In the genomic region with DNA sequence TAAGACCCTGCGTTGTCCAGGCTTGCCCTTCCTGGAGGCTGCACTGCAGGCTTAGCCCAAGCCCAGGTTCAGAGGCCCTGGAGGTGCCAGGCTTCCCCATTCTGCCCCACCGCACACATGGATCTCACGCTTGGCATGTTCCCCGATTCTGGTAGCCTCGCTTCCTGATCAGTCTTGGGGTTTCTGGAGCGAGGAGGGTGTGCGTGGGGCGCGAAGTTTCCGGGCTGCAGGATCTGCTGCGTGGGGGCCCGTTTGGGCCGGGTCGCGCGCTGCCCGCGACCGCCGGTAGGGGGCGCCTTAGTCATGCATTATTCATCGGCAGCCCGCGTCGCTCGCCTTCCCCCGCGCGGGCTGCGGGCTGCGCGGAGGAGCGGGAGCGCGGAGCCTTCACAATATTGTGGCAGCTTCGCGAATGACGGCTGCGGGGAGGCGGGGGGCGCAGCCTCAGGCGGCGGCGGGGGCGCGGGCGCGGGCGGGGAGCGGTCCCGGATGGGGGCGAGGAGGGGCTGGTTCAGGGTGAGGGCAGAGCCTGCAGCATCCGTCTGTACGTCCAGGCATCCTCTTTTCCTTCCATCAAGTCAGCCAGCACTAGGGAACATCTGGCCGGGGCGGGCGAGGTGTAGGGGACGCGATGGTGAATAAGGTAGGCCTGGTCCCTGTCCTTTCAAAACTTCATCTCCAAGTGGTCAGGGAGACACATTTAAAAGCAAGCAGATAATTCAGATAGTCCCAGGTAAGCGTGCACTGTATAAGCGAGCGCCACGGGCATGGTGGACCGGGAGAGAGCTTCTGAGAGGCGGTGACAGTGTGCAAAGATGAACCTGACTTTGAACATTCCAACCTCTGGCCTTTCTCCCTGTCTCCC, we compare ENCODE assay signal across 8 mouse cellular contexts.
DNase-seq lines count a peak whose midpoint lies in the region; ATAC-seq and TF ChIP-seq lines count a peak whose summit lies in the region.

No protein-coding gene starts in this region.

- no peak overlapping the region for H3K9ac ChIP-seq in CH12.LX (ENCODE audit: insufficient read depth, low read depth)
- H3K9ac ChIP-seq in forebrain, embryonic 16.5 days (replicated peaks; ENCODE audit: low read depth, low read length), result peak overlapping the region; percentile 53
- peak overlapping the region; percentile 43 for H3K9ac ChIP-seq in neural tube, embryonic 15.5 days (replicated peaks)

- dilution Hi-C loops in CH12.LX (cut with MboI; ENCODE audit: extremely low pct_ligation_motif_present, extremely low pct_unique_long_range_greater_than_20kb, low sequenced_read_pairs), result no loop called here

- 3% methylated on average over 64 of the region's 65 CpGs for WGBS in forebrain, embryonic 16.5 days
- WGBS in neural tube, embryonic 15.5 days, result 3% methylated on average over 52 of the region's 65 CpGs

- H3K4me3 ChIP-seq in CH12.LX (replicated peaks in 1 of 3; ENCODE audit: low read depth in 2 of 3, low read length in 2 of 3, poor library complexity in 1 of 3), result no peak overlapping the region
- H3K4me3 ChIP-seq in forebrain, embryonic 16.5 days (replicated peaks; ENCODE audit: low read length), result peak overlapping the region; percentile 48
- H3K4me3 ChIP-seq in layer of hippocampus, adult 2 months, result peak overlapping the region; percentile 40
- H3K4me3 ChIP-seq in neural tube, embryonic 15.5 days (replicated peaks), result peak overlapping the region; percentile 40

- DNase-seq in CH12.LX (ENCODE audit: extremely low read depth), result peak; percentile 17
- peak; percentile 45 for DNase-seq in cerebellum, adult 11-12 months
- DNase-seq in heart, postnatal 4 days, result peak; percentile 85
- DNase-seq in layer of hippocampus, adult 2 months (ENCODE audit: low spot score in 2 of 2), result peak; percentile 16 to 83
- peak; percentile 55 to 63 for DNase-seq in lung, adult 18-20 months
- peak; percentile 61 for DNase-seq in testis, postnatal 14 days (ENCODE audit: low spot score)

- H3K36me3 ChIP-seq in CH12.LX (replicated peaks in 1 of 2; ENCODE audit: control insufficient read depth in 1 of 2, insufficient read depth in 1 of 2, low read length in 1 of 2), result no peaks in the 10 kb centered on the region
- no peaks in the 10 kb centered on the region for H3K36me3 ChIP-seq in forebrain, embryonic 16.5 days (ENCODE audit: control insufficient read depth, insufficient read depth)
- no peaks in the 10 kb centered on the region for H3K36me3 ChIP-seq in neural tube, embryonic 15.5 days

- peak; percentile 69 for TF ChIP-seq RAD21 in CH12.LX (IDR thresholded peaks at IDR 0.05; ENCODE audit: low read depth, low read length)

- peak; percentile 86 for ATAC-seq in forebrain, embryonic 16.5 days
- peak; percentile 80 for ATAC-seq in neural tube, embryonic 15.5 days (ENCODE audit: low FRiP score)

- H3K79me2 ChIP-seq in CH12.LX (replicated peaks; ENCODE audit: control insufficient read depth, extremely low read depth, insufficient read depth, poor library complexity, severe bottlenecking), result no peaks in the 10 kb centered on the region

- peak; percentile 22 to 79; a peak in 3 of 4 replicates for TF ChIP-seq CTCF in CH12.LX (conservative IDR thresholded peaks at IDR 0.05 in 1 of 2, IDR thresholded peaks at IDR 0.05 in 1 of 2; ENCODE audit: low read depth in 2 of 2, low read length in 2 of 2)
- TF ChIP-seq CTCF in layer of hippocampus, adult 2 months (conservative IDR thresholded peaks at IDR 0.05), result peak; percentile 90

- no peak overlapping the region for H3K27ac ChIP-seq in CH12.LX (ENCODE audit: insufficient read depth, low read depth)
- H3K27ac ChIP-seq in forebrain, embryonic 16.5 days (ENCODE audit: low read length), result no peak overlapping the region
- no peak overlapping the region for H3K27ac ChIP-seq in layer of hippocampus, adult 2 months
- H3K27ac ChIP-seq in neural tube, embryonic 15.5 days (replicated peaks), result peak overlapping the region; percentile 54

- no peak for TF ChIP-seq EP300 in CH12.LX (IDR thresholded peaks at IDR 0.05; ENCODE audit: low read length)

- peak overlapping the region; percentile 63; the same call in 1 of the 2 replicates for H3K4me2 ChIP-seq in CH12.LX (ENCODE audit: insufficient read depth, low read depth, poor library complexity, severe bottlenecking)
- peak overlapping the region; percentile 78 for H3K4me2 ChIP-seq in forebrain, embryonic 16.5 days (ENCODE audit: low read length)
- H3K4me2 ChIP-seq in neural tube, embryonic 15.5 days, result peak overlapping the region; percentile 74

- TF ChIP-seq POLR2A in CH12.LX (IDR thresholded peaks at IDR 0.05; ENCODE audit: low read depth, low read length), result no peak

- H3K4me1 ChIP-seq in CH12.LX (ENCODE audit: control insufficient read depth in 1 of 2, insufficient read depth in 2 of 2), result peaks cover 2 to 3% of the 10 kb centered on the region in 2 experiments; a peak in 3 of 4 replicates
- H3K4me1 ChIP-seq in forebrain, embryonic 16.5 days (replicated peaks; ENCODE audit: control insufficient read depth, insufficient read depth, low read length), result peaks cover 12% of the 10 kb centered on the region
- peaks cover 42% of the 10 kb centered on the region for H3K4me1 ChIP-seq in neural tube, embryonic 15.5 days

- peaks cover 76% of the 10 kb centered on the region for H3K27me3 ChIP-seq in CH12.LX (replicated peaks)
- peaks cover 17% of the 10 kb centered on the region for H3K27me3 ChIP-seq in forebrain, embryonic 16.5 days (replicated peaks; ENCODE audit: control insufficient read depth, insufficient read depth, low read length)
- peaks cover 16% of the 10 kb centered on the region; the same call in 1 of the 2 replicates for H3K27me3 ChIP-seq in neural tube, embryonic 15.5 days (replicated peaks)

- in situ Hi-C loops in CH12.LX (cut with MboI; ENCODE audit: low pct_ligation_motif_present, low pct_unique_long_range_greater_than_20kb, low sequenced_read_pairs), result no loop called here

- H3K9me3 ChIP-seq in CH12.LX (replicated peaks; ENCODE audit: low read length), result peaks cover 3% of the 10 kb centered on the region
- H3K9me3 ChIP-seq in forebrain, embryonic 16.5 days (ENCODE audit: control insufficient read depth, low read length), result no peaks in the 10 kb centered on the region
- H3K9me3 ChIP-seq in neural tube, embryonic 15.5 days (replicated peaks), result no peaks in the 10 kb centered on the region

TF ChIP-seq in CH12.LX, 34 proteins besides CTCF, POLR2A, EP300 and RAD21:
- TF ChIP-seq USF2 (conservative IDR thresholded peaks at IDR 0.05; ENCODE audit: low read depth, low read length) (no peak), MXI1 (IDR thresholded peaks at IDR 0.05; ENCODE audit: low read depth, low read length) (no peak), ZKSCAN1 (IDR thresholded peaks at IDR 0.05; ENCODE audit: borderline replicate concordance, low read depth, low read length) (no peak), SMC3 (IDR thresholded peaks at IDR 0.05; ENCODE audit: low read depth, low read length) (peak; percentile 62), PAX5 (IDR thresholded peaks at IDR 0.05; ENCODE audit: low read length) (no peak)
TF ChIP-seq in CH12.LX: peak in this region for 1.

Comparison
In these comparisons a context has a peak if more than half of its experiments do, and no peak if none do; other contexts are left out.
1. DNase-seq: peak in every context shown above with its lines; median percentile 85 in heart, postnatal 4 days; 61 in testis, postnatal 14 days; 59 in lung, adult 18-20 months; 50 in layer of hippocampus, adult 2 months; 45 in cerebellum, adult 11-12 months; 17 in CH12.LX.
2. H3K4me3 ChIP-seq: peak in forebrain, embryonic 16.5 days (single experiment), layer of hippocampus, adult 2 months (single experiment) and neural tube, embryonic 15.5 days (single experiment); none in CH12.LX (0 of 3).
3. Peak in every context shown above with its lines, with median percentiles within 50 percentile points of each other: H3K4me2 ChIP-seq.